Mouse (Mus musculus) olfactory bulb, adult 2 months (tissue): Measurements from ENCODE around the gene Trpm2. TPM values are rescaled to one million over a fixed set of nuclear protein-coding genes. Genes with fewer than 3 reads are reported as not detected.

ENCODE experiments used
- H3K27ac ChIP-seq: fragments of 200-500 bp; 2 replicates; pipeline ENCODE4 v1.5.1; 2012; ENCODE audit warnings: low read depth, low read length; ENCODE audit not compliant: insufficient read depth
- H3K4me1 ChIP-seq: fragments of 200-500 bp; 2 replicates; pipeline ENCODE4 v1.6.1; 2012; ENCODE audit warnings: low read length; ENCODE audit not compliant: control insufficient read depth, insufficient read depth
- H3K4me3 ChIP-seq: fragments of 200-500 bp; 2 replicates; pipeline ENCODE4 v1.5.1; 2012; ENCODE audit warnings: mild to moderate bottlenecking, low read depth, low read length, moderate library complexity; ENCODE audit not compliant: insufficient read depth
- CTCF ChIP-seq: fragments of 200-500 bp; IDR thresholded peaks from 2 replicates; pipeline ENCODE4 v1.5.1; 2012; ENCODE audit warnings: low read depth, mild to moderate bottlenecking, low read length, moderate library complexity; ENCODE audit not compliant: insufficient read depth
- POLR2A ChIP-seq: fragments of 200-500 bp; IDR thresholded peaks from 2 replicates; pipeline ENCODE4 v1.6.1; 2012; ENCODE audit warnings: mild to moderate bottlenecking, low read depth, low read length, moderate library complexity; ENCODE audit not compliant: insufficient read depth
- WGBS: fragments of 180-500 bp; shearing (Covaris S2); methylation state at CpG from one replicate; pipeline ENCODE4 v1.1.7; 2018; 5-methylcytosine and 5-hydroxymethylcytosine counted together
- polyA plus RNA-seq: library from polyadenylated mRNA; stranded (reverse); fragments of >200 nt; gene quantifications from 2 replicates; pipeline ENCODE4 v1.2.4, GENCODE M21; 2012; ENCODE audit warnings: low replicate concordance; ENCODE audit not compliant: missing spikeins, insufficient read depth, insufficient read length

Gene Trpm2
- polyA plus RNA-seq, 1 experiment, result not detected

DNA sequence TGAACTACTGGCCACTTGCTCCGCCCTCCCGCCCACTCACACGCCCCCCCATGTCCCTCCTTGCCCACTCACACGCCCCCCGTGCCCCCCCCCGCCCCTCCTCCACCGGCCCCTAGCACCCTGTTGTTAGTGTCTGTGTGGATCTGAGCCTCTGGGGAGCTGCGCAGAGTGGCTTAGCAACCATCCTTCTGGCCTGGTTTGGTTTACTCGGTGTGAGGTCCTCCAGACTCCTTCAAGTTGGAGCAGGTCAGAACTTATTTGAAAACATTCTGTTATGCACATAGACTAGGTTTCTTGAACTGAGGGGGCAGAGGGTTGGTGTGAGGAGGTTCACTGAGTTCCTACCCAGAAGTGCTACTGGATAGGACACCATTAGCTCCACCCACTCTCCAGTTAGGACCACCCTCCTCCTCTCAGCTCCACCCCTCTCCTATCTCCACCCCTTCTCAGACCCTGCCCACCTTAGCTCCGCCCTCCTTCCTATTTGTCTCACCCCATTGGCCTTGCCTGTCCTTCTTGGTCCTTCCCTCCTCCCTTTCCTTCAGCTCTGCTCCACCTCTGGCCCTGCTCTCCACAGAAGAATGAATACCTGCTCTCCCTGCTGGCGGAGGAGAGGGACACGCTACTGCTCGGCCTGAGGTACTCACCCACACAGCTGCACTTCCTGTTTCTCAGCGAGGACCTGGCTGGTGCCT is 106.1 kb downstream of the Trpm2 start:
- Histone ChIP-seq H3K27ac (no peak overlapping the region), H3K4me3 (no peak overlapping the region), H3K4me1 (peaks cover 5% of the 10 kb centered on the region)
- 41% methylated on average over 14 of the region's 14 CpGs for WGBS
- TF ChIP-seq CTCF, result no peak
- TF ChIP-seq POLR2A, result no peak

DNA sequence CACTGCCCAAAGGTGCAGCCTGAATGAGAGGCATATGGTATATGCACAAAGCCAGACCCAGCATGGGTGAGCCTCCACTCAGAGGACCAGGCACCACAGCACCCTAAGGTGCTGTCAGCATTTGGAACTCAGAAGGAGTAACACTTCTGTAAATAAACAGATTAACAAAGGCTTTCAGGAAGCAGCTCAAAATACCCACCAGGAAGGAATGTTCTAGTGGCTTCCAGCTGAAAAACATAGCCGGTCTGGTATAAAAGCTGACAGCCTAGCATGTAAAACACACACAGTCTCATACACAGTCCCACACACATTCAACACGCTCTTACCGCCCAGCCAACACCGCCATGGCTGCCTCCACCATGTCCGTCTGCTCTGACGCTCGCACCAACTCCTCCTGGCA is 108.7 kb downstream of the Trpm2 start, which contains the start of gene Gm3285:
Gm3285 (plus strand) TSS at position 301 of the 400 bp plus-strand sequence.
- H3K4me1 ChIP-seq, result peaks cover 5% of the 10 kb centered on the region
- no peak within 1 kb of the TSS for H3K4me3 ChIP-seq
- WGBS, result 43% methylated on average over 7 of the region's 7 CpGs
- TF ChIP-seq POLR2A (no peak), CTCF (no peak)
- no peak within 1 kb of the TSS for H3K27ac ChIP-seq

Other genes starting within 250 kb of the Trpm2 start
- not detected in 2 replicates for gene Krtap12-1, start 250.0 kb downstream of the Trpm2 start, polyA plus RNA-seq
- not detected in 2 replicates for gene Gm10100, start 244.1 kb downstream of the Trpm2 start, polyA plus RNA-seq
- not detected in 2 replicates for gene Gm18596, start 227.9 kb downstream of the Trpm2 start, polyA plus RNA-seq
- not detected in 2 replicates for gene Gm9736, start 219.2 kb downstream of the Trpm2 start, polyA plus RNA-seq
- not detected in 2 replicates for gene Gm3233, start 210.9 kb downstream of the Trpm2 start, polyA plus RNA-seq
- gene Gm3238, start 199.2 kb downstream of the Trpm2 start, polyA plus RNA-seq, result not detected in 2 replicates
- gene Gm7138, start 193.6 kb downstream of the Trpm2 start, polyA plus RNA-seq, result not detected in 2 replicates
- not detected in 2 replicates for gene Gm3250, start 188.0 kb downstream of the Trpm2 start, polyA plus RNA-seq
- not detected in 2 replicates for gene Gm7137, start 182.4 kb downstream of the Trpm2 start, polyA plus RNA-seq
- gene Gm9639, start 175.5 kb downstream of the Trpm2 start, polyA plus RNA-seq, result not detected in 2 replicates
- not detected in 2 replicates for gene Gm19668, start 171.4 kb downstream of the Trpm2 start, polyA plus RNA-seq
- gene Gm9507, start 158.7 kb downstream of the Trpm2 start, polyA plus RNA-seq, result not detected in 2 replicates
- not detected in 2 replicates for gene Gm2696, start 155.9 kb downstream of the Trpm2 start, polyA plus RNA-seq
- gene Krtap10-4, start 143.5 kb downstream of the Trpm2 start, polyA plus RNA-seq, result not detected in 2 replicates
- not detected in 2 replicates for gene Krtap10-10, start 134.6 kb downstream of the Trpm2 start, polyA plus RNA-seq
- not detected in 2 replicates for gene Gm36176, start 123.8 kb downstream of the Trpm2 start, polyA plus RNA-seq
- not detected in 2 replicates for gene Gm10318, start 117.7 kb downstream of the Trpm2 start, polyA plus RNA-seq
- not detected in 2 replicates for gene Gm3285, start 108.6 kb downstream of the Trpm2 start, polyA plus RNA-seq
- not detected in 2 replicates for gene Lrrc3, start 68.0 kb downstream of the Trpm2 start, polyA plus RNA-seq
- gene 1810043G02Rik, start 8.0 kb upstream of the Trpm2 start, polyA plus RNA-seq, result not detected in 2 replicates
- gene Pfkl, start 39.5 kb upstream of the Trpm2 start, polyA plus RNA-seq, result not detected in 2 replicates
- not detected in 2 replicates for gene Dnmt3l, start 71.4 kb upstream of the Trpm2 start, polyA plus RNA-seq
- gene Aire, start 73.0 kb upstream of the Trpm2 start, polyA plus RNA-seq, result not detected in 2 replicates
- not detected in 2 replicates for gene Icosl, start 98.7 kb upstream of the Trpm2 start, polyA plus RNA-seq
- not detected in 2 replicates for gene D10Jhu81e, start 199.2 kb upstream of the Trpm2 start, polyA plus RNA-seq
- gene Pwp2, start 214.6 kb upstream of the Trpm2 start, polyA plus RNA-seq, result not detected in 2 replicates